Mouse (Mus musculus) left cerebral cortex, adult 18-20 months (tissue): ENCODE measurements around the gene Rps19bp1. TPM values are rescaled to one million over a fixed set of nuclear protein-coding genes. Genes with fewer than 3 reads are reported as not detected.

Source experiments
- DNase-seq, 2 experiments: peaks; one replicate each; pipeline ENCODE4 v3.0.0; 2021 to 2022; ENCODE audit warnings: low spot score in 2 of 2, mixed read lengths in 1 of 2
- long read RNA-seq, 2 experiments: library from polyadenylated mRNA; stranded (forward); transcript quantifications; one replicate each; pipeline ENCODE4 v2.0.0; 2021
- total RNA-seq, 2 experiments: library from RNA; stranded (reverse); gene quantifications; 2 replicates each; pipeline ENCODE4 v1.2.3; 2021

Gene Rps19bp1
- total RNA-seq, result 10 to 100 TPM; 41.9 to 42.4 TPM
- long read RNA-seq, experiment 1, transcript Rps19bp1-201 (4 exons, 838 nt), result major isoform, 30 of 34 reads
- long read RNA-seq, experiment 1, partial matches to known transcripts, result 2 of 34 reads
- long read RNA-seq, experiment 1, other reads (novel, unspliced or antisense), result 2 of 34 reads
- long read RNA-seq, experiment 2, transcript Rps19bp1-201 (4 exons, 838 nt), result major isoform, 31 of 33 reads
- long read RNA-seq, experiment 2, partial matches to known transcripts, result 2 of 33 reads
- long read RNA-seq, experiment 2, other reads (novel, unspliced or antisense), result 0 of 33 reads

DNA sequence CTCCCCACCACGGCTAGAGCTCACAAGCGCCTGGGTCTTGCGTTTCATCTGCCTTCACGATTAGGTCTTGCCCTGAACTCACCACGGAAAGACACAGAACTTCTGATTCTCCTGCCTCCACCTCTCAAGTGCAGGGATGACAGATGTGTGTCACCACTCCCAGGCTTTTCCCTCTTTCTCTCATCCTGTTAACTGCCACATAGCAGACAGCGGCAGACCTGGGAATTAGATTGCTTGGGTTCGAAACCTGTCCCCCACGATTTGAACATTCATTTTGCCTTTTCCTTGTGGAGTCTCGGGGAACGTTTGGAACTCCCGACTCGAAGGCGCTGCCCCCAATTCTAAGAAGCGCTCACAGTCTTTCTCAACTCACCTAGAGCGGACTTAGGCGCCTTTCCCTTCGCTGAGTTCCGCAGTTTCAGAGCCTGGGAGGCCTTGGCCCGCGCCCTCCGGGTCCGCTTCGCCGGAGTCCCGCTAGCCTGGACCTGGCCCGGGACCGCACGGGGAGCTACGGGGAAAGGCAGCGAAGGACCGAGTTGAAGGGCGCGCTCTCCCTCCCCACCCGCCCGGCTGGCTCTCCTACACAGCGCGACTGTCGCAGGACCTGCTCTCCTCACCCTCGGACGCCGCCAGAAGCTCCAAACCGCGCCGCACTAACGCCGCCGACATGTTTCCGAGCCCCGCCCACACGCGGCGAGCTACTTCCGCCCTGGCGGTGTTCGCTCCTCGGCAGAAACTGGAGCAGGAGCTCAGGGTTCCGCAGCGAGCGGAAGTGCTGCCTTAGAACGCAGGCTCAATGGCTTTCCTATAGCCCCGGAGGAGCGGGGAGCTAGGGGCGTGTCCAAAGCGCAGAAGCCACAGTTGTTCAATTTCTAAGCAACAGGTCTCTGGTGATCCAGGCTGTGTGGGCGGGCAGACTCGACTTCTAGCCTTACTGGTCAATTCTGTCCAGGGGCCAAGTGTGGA is at the start of gene Rps19bp1:
Gene Rps19bp1 (minus strand): TSS at position 706 of the 966 bp plus-strand sequence.
- DNase-seq, result peak; percentile 89 to 90

DNA sequence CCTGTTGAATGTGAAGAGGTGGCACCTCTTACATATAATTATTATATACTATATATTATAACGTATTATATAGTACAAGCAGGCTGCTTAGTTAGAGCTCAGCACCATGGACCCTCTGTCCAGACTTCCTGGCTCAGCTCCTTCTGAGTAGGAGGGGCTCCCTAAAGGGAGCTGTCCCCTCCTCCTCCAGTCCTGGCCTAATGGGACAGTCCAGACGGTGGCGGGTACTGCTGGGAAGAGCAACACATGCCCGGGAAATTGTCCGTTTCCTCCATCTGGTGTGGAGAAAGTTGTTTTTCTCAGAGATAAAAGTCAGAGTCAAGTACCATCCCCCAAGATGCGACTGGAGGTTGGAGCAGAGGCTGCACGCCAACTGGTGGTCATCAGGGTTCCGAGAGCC is 42.0 kb upstream of the Rps19bp1 start:
- DNase-seq, result no peak

DNA sequence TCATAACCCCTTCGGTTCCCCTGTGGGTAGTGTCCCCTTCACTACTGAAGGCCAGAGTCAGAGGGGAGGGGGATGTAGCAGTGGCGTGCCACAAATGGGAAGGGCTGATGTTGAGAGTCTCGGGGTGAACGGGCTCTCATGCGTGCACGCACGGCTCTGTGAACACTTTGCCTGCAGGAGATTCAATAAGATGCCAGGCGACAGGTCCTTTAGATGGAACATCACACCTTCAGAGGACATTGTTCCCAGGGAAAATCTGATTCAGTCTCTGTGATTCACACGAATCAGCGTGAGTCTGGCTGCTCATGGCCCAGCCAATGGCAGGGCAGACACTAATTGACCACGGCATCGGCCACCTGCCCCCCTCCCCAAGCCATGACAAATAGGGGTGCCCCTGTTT is 40.1 kb upstream of the Rps19bp1 start:
- no peak for DNase-seq

DNA sequence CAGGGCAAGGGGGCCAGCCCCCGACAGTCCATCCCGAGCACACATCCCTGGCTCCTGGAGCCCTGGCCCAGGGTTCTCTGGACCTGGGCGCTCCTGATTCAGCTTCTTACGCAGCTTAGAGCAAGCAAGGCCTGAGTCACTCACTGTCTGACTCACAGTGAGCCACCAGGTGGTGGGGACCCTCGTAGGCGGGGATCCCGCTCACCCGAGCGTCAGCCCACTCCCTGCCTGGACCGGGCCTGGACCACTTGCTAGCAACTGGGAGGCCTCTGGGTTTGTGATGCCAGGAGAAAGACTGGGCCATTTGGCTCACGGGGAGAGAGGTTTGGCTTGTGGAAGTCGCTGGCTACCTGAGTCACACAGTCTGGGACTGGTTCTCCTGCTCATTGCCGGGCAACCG is 39.7 kb upstream of the Rps19bp1 start:
- DNase-seq, result peak; percentile 70 to 75

DNA sequence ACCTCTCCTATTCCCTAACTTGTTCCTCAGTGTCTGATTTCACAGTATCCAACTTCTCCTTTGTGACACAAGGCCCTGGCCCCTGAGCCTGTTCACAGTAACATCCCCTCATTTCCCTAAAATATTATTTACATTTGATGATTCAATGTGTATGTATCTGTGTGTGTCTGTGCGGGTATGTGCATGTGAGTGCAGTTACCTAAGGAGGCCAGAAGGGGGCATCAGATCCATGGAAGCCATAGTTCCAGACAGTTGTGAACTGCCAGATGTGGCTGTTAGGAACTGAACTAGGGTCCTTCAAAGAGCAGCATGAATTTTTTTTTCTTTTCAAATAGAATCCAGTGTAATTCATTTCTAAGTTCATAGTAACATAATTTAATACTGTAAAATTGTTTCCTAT is 33.0 kb upstream of the Rps19bp1 start:
- DNase-seq, result no peak

DNA sequence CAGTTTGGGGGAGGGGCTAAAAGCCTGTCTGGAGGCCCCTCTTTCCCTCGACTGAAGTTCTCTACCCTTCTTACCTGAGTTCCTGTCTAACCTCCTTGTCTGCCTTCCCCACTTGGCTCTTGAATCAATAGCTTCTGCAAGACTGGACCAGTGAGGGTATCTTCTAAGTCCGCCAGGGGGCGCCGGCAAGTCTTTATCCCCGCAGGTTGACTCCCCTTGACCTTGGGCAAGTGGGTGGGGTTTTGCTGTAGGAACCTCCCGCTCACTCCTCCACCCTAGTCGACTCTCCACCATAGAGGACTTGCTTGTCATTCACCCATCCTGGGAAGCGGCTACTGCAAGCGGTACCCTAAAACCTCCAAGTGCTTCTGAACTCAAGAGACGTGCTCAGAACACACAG is 25.3 kb upstream of the Rps19bp1 start:
- peak; percentile 78 to 85 for DNase-seq

DNA sequence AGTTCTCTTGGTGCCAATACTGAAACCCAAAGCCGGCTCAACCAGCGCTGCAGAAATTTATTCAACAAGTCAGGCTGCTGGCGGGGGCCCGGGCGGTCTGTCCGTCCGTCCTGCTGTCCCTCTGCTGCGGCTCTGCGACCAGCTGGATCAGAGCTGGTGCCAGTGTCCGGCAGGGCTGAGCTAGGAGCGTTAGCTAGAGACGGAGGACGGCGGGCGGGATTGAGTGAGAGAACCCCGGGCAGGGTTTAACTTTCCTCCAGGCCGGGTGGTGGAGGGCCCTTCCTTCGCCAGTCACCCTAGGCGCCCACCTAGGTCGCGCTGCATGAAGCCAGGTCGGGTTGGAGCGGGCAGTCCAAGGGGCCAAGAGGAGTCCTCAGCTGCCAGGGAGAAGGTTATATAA is 23.9 kb upstream of the Rps19bp1 start:
- peak; percentile 23 to 36 for DNase-seq

DNA sequence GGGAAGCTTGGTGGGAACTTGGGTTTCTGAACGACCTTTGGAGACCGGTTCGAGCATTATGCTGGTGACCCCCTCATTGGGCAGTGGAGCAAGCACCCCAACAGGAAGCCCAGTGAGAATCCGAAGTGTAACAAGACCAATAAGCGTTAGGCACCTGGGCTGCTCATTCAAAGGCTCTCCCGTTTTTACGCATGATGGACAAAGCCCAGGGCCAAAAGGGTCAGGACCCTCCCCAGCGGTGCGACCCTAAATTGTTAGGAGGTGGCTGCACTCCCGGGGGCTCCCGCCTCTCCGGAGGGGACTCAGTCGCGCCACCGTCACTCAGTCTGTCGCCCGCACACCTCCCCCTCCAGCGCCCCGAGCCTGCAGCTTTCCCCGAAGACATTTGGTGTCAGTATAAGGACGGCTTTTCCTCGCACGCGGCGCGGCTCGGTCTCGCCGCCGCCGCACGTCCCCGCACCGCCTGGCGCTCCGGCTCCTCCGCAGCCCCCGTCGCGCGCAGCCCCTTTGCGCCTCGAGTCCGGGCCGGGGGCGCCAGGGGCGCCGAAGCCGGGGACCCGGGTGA is 22.8 kb upstream of the Rps19bp1 start, which contains the start of gene Cacna1i:
Gene Cacna1i (plus strand): TSS at position 388 of the 565 bp plus-strand sequence.
- peak; percentile 61 to 71 for DNase-seq

DNA sequence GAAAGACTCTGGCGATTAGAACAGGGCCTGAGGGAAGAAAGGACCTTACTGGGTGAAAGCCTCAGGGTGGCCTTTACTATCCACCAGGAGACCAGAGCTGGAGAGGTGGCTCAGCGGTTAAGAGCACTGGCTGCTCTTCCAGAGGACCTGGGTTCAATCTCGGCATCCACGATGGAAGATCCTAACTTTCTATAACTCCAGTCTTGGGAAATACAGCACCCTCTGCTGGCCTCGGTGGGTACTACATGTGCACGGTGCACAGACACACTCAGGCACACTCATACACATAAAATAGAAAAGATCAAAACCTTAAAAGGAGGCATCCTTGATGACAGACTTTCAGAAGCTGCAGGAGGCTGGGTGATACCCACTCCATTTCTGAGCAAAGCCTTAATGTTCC is 16.5 kb upstream of the Rps19bp1 start:
- DNase-seq, result peak in 1 of 2 experiments; percentile 50

DNA sequence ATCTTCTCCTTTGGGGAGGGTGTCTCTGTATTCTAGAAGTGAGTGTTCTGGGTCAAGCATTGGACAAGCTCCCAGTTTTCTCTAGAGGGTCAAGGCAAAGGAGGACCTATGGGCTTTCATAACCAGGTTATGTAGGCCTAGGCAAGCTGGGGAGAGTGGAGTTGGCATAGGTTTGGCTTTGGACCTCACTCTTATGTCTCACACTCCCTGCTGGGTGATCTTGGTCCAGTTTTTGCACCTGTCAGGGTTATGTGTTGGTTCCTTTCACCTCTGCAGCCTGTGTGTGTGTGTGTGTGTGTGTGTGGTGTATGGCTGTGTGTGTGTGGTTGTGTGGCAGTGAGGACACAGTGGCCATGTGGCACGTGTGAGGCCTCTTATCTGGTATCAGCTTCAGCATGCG is 14.9 kb upstream of the Rps19bp1 start:
- DNase-seq, result peak in 1 of 2 experiments; percentile 22

DNA sequence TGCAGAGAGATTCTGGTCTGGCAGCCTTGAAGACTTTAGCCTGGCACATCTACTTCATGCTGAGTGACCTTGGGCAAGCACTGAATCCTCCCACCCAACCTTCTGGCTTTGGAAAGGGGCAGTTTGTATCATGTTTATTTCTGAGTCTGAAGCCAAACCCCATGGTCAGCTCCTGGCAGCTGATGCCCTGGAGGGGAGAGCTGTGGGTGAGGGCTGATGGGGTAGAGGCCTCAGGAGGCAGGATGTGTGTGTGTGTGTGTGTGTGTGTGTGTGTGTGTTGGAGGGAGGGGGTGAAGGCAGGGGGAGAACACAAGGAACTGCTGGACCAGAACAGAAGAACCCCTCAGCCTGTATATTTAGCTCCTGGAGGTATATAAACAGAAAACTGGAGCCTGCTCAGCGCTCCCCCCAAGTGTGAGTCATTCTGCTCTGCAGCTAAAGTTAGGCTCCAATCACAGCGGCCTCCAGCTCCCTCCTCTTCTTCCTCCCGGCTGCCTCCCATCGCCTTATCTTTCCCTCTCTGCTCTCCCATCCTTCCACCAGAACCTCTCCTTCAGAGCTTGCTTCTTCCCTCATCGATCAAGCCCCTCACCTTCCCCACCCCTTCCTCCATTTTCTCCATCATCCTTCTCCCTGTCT is 14.1 kb upstream of the Rps19bp1 start:
- DNase-seq, result peak; percentile 75 to 77

DNA sequence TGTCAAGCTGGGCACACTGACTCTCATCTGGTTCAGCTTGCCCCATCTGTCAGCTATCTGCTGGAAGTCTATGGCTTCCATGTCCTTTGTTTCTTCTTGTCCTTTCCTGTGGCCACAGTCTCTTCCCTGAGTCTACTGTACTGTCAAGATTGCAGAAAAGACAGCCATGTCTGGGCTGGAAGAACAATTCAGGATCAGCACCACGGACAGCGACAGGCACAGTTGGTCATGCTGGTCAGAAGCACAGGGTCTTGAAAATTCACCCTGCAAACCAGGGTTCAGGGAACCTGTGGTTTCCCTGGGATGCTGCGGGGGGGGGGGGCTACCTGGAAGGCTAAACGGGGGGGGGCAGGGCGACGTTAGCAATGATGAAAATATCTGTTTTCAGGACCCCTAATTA is 13.5 kb upstream of the Rps19bp1 start:
- no peak for DNase-seq

DNA sequence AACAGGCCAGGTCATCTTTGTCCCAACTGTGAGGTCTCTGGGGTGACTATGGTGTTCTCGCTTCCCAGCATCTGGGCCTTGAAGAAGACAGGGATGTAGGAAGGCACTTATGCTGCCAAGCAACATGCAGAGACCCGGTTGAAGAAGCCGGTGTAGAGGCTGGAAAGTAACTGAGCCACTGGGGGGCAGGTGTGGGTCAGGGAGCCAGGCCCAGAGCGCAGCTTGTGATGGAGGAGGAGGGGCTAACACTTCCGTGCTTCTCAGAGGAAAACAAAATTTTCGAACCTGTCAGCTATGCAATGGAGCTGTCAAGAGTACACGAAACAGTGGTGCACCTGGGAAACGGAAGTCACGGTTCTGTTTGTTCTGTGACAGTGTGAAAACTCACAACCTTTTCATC is 13.0 kb upstream of the Rps19bp1 start:
- DNase-seq, result no peak

DNA sequence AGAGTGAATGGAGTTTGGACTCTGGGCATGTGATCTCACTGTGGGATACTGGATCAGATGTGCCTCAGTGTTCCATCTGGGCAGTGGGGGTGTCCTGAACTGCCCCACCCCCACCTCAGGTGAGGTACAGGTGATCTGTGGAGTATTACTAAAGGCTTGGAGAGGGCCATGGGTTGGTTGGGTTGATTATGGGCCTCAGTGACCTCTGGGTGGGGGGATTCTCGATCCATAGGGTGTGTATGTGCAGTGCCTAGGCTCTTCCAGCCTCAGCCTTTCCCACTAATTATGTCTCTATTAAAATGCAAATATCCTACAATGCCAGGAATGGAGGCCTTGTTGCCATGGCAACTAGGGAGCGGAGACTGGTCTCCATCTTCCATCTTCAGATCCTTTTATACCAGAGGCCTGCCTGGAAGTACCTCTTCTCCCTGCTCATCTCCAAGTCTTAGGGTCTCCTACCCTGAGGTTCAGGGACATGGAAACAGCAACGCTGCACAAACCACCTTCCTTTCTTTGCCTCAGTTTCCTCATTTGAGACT is 7.8 kb upstream of the Rps19bp1 start:
- DNase-seq, result no peak

DNA sequence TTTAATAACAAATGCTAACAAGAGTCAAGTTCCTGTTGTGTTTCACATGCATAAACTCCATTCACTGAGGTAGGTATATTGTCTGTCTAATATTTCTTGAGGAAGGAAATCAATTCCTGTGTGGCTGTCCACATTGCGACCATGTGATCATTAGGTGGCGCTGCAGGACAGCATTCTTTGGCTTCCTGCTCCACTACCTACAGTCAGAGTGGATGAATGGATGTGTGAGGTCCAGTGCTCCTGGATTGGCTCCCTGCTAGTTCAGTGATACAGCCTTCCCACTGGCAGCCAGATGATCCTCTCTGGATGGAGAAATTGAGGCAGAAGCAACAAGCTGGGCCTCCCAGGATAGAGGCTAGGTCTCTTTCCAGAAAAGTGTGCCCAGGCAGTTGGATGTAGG is 2.2 kb upstream of the Rps19bp1 start:
- peak; percentile 83 to 86 for DNase-seq

DNA sequence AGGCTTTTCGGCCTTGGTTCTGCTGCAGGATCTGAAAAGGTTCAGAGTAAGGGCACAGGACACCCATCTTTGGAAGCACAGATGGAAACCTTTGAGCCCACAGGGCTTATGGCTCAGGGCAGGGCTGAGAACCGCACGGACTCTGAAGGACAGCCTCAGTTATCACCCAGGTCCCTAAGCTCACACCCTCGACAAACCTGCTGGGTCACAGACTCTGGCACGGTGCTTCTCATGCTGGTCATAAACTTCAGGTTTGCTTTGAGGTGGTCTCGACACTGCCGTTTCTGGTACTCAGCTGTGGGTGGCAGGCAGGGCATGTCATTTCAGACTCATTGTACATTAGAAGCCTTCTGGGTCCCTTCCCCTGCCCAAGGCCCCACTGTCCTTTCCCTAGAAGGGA is 3.0 kb downstream of the Rps19bp1 start:
- no peak for DNase-seq

DNA sequence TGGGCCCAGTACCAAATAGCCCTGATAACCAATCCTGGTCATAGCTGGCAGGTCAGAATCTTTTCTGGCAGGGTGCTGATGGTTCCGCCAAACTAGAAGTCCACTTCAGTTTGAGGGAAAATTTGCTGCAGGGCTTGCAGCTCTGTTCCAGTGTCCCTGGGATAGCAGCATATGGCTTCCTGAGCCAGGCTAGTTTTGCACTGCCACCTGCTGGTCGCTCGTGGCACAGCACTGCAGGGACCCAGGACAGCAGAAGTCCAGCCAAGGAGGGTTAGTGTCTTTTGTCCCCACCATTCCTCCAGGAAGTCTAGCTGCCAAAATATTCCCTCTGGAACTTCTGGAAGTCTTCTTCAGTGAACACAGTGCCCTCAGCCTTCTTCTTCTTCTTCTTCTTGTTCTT is 3.4 kb downstream of the Rps19bp1 start:
- peak; percentile 83 to 90 for DNase-seq

DNA sequence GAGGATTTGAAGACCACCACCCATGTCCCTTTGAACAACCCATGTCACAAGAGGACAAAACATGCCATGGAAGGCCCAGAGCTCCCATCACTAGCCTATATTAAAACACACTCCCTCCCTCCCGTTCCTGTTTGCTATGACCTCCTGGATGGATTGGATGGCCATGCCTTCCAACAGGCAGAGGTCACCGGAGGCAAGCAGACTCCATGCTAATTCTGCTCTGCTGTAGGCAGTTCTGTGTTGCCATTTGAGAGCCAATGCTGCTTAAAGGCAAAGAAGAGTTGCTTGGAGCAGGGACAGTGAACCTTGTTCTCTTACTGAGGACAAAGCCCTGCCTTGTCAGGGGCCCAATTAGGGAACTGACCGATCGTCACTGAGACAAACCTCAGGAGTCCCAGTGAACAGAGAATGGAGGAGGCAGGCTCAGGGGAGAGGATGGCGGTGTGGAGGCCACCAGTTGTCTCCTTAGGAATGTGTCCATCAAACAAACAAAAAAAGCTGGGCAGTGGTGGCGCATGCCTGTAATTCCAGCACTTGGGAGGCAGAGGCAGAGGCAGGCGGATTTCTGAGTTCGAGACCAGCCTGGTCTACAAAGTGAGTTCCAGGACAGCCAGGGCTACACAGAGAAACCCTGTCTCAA is 4.6 kb downstream of the Rps19bp1 start:
- DNase-seq, result no peak

DNA sequence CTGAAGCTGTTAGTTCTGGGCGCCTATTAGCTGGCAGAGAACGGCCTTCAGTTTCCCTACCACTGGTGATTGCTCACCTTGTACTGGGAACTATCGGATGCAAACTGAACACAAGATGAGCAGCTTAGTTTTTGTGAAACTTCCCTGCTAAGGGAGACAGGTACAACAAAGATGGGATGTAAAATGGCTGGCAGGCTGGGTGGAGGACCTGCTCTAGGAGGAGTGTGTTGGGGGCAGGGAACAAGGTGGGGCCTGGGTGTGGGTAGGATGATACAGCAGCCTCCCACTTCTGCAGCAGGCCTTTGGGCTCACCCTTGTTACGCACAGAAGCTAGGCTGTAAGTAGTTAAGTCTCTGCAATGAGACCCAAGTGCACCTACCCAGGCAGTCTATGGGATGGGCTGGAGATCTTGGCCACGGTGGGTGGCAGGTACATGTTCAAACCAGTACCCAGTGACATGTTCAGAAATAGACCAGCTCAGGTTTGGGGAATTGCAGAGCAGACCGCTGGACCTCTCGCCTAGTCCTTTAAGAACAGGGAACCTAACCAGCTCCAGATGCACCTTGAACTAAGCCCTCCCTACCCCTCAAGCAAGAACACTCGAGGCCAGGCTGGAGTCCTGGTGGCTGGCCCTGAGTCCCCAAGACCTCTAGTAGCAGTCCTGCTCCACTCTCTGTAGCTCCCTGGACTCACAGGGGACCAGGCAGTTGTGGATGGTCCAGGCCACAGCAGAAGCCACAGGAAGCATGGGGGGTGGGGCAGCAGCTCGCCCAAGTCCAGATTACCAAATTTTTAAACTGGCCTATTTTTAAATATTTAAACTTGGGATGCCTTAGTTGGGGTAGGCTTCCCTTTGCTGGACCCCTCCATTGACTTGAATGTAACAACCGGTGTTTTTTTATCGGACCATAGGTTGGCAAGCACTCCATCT is 5.6 kb downstream of the Rps19bp1 start:
- no peak for DNase-seq
